Mouse (Mus musculus) layer of hippocampus, adult 9-10 months (tissue): Measurements from ENCODE around the gene Col26a1.
A peak's percentile ranks its signal among the peaks of the same experiment; 100 is the strongest.

ENCODE experiments used
- DNase-seq: peaks from one replicate; pipeline ENCODE4 v3.0.0; 2022; ENCODE audit warnings: low spot score

Gene Col26a1

GRCm38 (mm10) chr5:136806379-136807056 lies 76.5 kb downstream of the Col26a1 start:
- no peak for DNase-seq

- no peak for DNase-seq
These were observed 78.0 kb downstream of the Col26a1 start for GRCm38 (mm10) chr5:136805019-136805418.

GRCm38 (mm10) chr5:136804246-136804645 lies 78.8 kb downstream of the Col26a1 start:
- DNase-seq, result no peak

GRCm38 (mm10) chr5:136802732-136803131 lies 80.3 kb downstream of the Col26a1 start:
- no peak for DNase-seq

- DNase-seq, result no peak
These were observed 86.1 kb downstream of the Col26a1 start for GRCm38 (mm10) chr5:136796917-136797316.

GRCm38 (mm10) chr5:136793807-136794206 lies 89.2 kb downstream of the Col26a1 start:
- DNase-seq, result no peak

GRCm38 (mm10) chr5:136792541-136792940 lies 90.5 kb downstream of the Col26a1 start:
- no peak for DNase-seq

GRCm38 (mm10) chr5:136791204-136791603 lies 91.8 kb downstream of the Col26a1 start:
- DNase-seq, result no peak

GRCm38 (mm10) chr5:136790570-136791196 lies 92.3 kb downstream of the Col26a1 start:
- DNase-seq, result peak; percentile 94

GRCm38 (mm10) chr5:136784531-136784930 lies 98.5 kb downstream of the Col26a1 start:
- no peak for DNase-seq

GRCm38 (mm10) chr5:136782600-136782999 lies 100.4 kb downstream of the Col26a1 start:
- no peak for DNase-seq

- DNase-seq, result no peak
These were observed 102.5 kb downstream of the Col26a1 start for GRCm38 (mm10) chr5:136780465-136780864.

- DNase-seq, result no peak
These were observed 103.1 kb downstream of the Col26a1 start for GRCm38 (mm10) chr5:136779946-136780345.

GRCm38 (mm10) chr5:136775548-136775947 lies 107.5 kb downstream of the Col26a1 start:
- no peak for DNase-seq

- no peak for DNase-seq
These were observed 109.7 kb downstream of the Col26a1 start for GRCm38 (mm10) chr5:136773044-136774039.

GRCm38 (mm10) chr5:136771132-136771531 lies 111.9 kb downstream of the Col26a1 start:
- no peak for DNase-seq

GRCm38 (mm10) chr5:136767304-136767703 lies 115.7 kb downstream of the Col26a1 start:
- no peak for DNase-seq

GRCm38 (mm10) chr5:136764157-136764669 lies 118.8 kb downstream of the Col26a1 start:
- DNase-seq, result no peak

GRCm38 (mm10) chr5:136760345-136760744 lies 122.7 kb downstream of the Col26a1 start:
- DNase-seq, result no peak

GRCm38 (mm10) chr5:136759781-136760180 lies 123.2 kb downstream of the Col26a1 start:
- DNase-seq, result no peak

- DNase-seq, result peak; percentile 60
These were observed 127.3 kb downstream of the Col26a1 start for GRCm38 (mm10) chr5:136755696-136756095.

- DNase-seq, result no peak
These were observed 128.9 kb downstream of the Col26a1 start for GRCm38 (mm10) chr5:136754053-136754591.
